Mouse (Mus musculus) testis, adult 2 months (tissue): ENCODE results near the gene Foxp1. TPM values are rescaled to one million over a fixed set of nuclear protein-coding genes. Genes with fewer than 3 reads are reported as not detected.

ENCODE experiments used
- H3K27ac ChIP-seq: fragments of 200-500 bp; 2 replicates; pipeline ENCODE4 v1.5.1; 2012; ENCODE audit warnings: low read depth, low read length; ENCODE audit not compliant: control insufficient read depth, insufficient read depth
- H3K27me3 ChIP-seq: fragments of 200-500 bp; 2 replicates; pipeline ENCODE4 v1.6.1; 2012; ENCODE audit warnings: mild to moderate bottlenecking, low read length, moderate library complexity; ENCODE audit not compliant: control insufficient read depth, insufficient read depth
- H3K36me3 ChIP-seq: fragments of 200-500 bp; 2 replicates; pipeline ENCODE4 v1.6.1; 2012; ENCODE audit warnings: mild to moderate bottlenecking, low read length; ENCODE audit not compliant: control insufficient read depth, insufficient read depth
- H3K4me1 ChIP-seq: fragments of 200-500 bp; 2 replicates; pipeline ENCODE4 v1.6.1; 2012; ENCODE audit warnings: low read length; ENCODE audit not compliant: control insufficient read depth, insufficient read depth
- H3K4me3 ChIP-seq: fragments of 200-500 bp; 2 replicates; pipeline ENCODE4 v1.5.1; 2012; ENCODE audit warnings: low read depth, mild to moderate bottlenecking, low read length, moderate library complexity, mixed read lengths; ENCODE audit not compliant: control insufficient read depth
- CTCF ChIP-seq: fragments of 200-500 bp; IDR thresholded peaks from 2 replicates; pipeline ENCODE4 v1.5.1; 2012; ENCODE audit warnings: low read depth, mild to moderate bottlenecking, inconsistent platforms, low read length, moderate library complexity; ENCODE audit not compliant: control insufficient read depth, insufficient read depth, insufficient replicate concordance
- POLR2A ChIP-seq: fragments of 200-500 bp; IDR thresholded peaks from 2 replicates; pipeline ENCODE4 v1.6.1; 2012; ENCODE audit warnings: low read depth, mild to moderate bottlenecking, inconsistent platforms, low read length, moderate library complexity; ENCODE audit not compliant: control insufficient read depth
- polyA plus RNA-seq: library from polyadenylated mRNA; depleted of rRNA; stranded (reverse); fragments of >200 nt; gene quantifications from 2 replicates; pipeline ENCODE4 v1.2.3, GENCODE M21; 2012

Foxp1 gene
- polyA plus RNA-seq, 1 experiment, result 34.8 TPM

DNA sequence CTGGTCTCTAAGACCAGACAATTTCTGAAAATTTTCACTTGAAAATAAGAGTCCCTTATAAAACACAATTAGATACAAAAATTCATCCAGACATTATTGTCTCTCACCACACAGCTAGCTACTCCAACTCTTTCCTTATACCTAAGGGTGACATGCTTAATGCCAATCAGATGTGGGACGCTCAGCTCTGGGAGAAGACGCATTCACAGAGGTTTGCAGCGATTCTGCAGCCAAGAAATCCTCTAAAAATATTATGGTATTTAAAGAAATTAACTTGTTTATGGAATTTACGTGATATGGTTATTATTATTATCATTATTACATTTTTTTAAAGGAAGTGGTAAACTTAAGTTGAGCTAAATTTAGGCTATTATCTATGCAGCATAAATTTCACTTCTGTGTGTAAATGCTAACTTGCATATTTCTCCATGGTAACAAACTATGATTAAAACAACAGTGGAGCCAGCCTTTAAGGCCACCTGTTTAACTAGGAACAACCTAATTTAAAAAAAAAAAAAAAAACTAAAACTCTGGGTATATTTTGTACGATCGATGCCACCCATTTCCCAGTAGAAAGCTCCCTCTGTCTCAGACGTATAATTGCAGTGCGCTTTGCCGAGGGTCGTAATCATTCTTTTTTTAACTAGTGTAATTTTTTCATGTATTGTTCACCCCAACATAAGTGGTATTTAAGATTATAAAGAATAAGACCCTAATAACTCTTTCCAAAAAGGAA is 182.4 kb downstream of the Foxp1 start:
- Histone ChIP-seq H3K27ac (no peak overlapping the region), H3K4me3 (no peak overlapping the region), H3K27me3 (no peaks in the 10 kb centered on the region), H3K36me3 (no peaks in the 10 kb centered on the region), H3K4me1 (no peaks in the 10 kb centered on the region)
- no peak for TF ChIP-seq CTCF
- TF ChIP-seq POLR2A, result no peak

DNA sequence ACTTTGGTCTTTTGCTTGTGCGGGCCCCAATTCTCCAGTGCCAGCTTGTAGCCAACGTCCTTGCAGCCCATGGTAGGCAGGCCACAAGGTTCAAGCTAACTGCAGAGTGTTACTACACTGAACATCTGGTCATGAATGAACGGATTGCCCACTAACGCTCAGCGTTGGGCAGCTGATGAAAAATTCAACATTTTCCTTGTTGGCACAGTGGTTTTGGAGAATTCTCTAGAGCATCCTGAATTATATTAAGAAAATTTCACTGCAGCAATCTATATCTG is 183.2 kb downstream of the Foxp1 start:
- no peak for TF ChIP-seq POLR2A
- Histone ChIP-seq H3K4me3 (no peak overlapping the region), H3K27me3 (no peaks in the 10 kb centered on the region), H3K27ac (no peak overlapping the region), H3K4me1 (no peaks in the 10 kb centered on the region), H3K36me3 (no peaks in the 10 kb centered on the region)

DNA sequence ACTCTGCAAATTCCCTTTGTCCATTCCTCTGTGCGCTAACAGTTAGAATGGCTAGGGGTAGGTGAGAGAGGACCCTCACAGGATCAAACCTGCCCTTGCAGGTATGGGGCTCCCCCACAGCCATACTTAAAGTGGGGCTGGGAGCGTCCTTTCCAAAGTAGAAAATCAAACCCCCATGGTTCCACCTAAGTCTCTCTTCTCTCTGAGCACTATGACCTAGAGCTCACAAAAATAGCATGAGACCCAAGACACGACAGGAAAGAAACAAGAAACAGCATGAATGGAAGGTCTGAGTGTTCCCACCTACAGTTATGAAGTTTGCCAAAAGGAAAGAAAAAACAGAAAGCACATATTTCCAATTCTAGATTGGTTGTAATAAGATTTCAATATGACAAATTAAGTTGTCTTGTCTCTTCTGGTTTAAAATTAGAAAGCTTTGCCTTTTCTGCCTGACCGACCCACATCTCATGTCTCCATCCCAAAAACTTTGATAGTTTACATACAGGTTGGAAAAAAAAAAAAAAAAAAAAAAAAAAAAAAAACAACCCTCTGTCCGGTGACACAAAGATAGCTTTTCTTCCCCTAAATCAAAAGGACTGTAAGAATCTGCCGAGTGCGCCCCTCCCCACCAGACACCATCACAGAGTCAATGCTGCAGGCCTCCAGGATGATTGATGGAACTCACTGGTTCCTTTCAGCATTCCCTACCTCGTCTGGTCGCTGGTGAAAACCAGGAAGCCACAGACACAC is 183.8 kb downstream of the Foxp1 start:
- Histone ChIP-seq H3K27me3 (no peaks in the 10 kb centered on the region), H3K4me3 (no peak overlapping the region), H3K4me1 (no peaks in the 10 kb centered on the region), H3K36me3 (no peaks in the 10 kb centered on the region), H3K27ac (no peak overlapping the region)
- TF ChIP-seq POLR2A (no peak), CTCF (no peak)

DNA sequence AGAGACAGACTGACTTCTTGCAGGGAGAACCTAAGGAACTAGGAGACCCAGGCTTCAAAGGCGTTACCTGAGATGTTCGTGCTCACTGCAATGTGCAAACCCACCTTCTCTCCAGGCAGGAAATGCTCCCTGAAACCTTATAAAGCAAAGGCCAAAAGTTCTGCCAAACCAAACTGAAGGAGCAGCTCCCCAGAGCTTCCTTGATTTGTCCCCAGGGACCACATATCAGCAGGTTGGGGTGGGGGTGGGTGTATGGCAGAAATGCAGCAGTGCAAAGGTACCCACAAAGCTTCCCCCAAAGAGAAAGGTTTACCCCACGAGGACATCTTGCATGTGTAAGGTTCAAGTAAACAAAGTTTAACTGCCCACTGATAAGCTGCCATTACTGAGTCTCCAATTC is 184.3 kb downstream of the Foxp1 start:
- Histone ChIP-seq H3K27ac (no peak overlapping the region), H3K36me3 (no peaks in the 10 kb centered on the region), H3K27me3 (no peaks in the 10 kb centered on the region), H3K4me1 (no peaks in the 10 kb centered on the region), H3K4me3 (no peak overlapping the region)
- TF ChIP-seq POLR2A, result no peak
- TF ChIP-seq CTCF, result no peak

DNA sequence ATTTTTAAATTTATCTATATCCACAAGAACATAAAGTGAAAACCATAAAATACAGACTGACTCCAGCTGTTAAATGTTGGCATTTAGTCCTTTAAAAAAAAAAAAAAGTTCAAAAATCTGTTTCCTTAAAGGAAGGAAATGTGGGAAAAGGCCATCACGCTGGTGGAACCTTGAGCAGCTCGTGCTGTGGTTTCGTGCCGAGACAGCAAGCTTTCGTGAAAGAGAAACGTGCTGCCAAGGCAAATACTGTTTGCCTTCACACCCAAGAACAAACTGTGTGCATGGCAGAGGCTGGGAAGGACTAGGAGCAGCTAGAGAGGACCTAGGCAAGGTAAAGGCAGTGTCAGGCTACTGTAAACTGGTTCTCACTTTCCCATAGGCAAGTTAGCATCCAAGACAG is 184.9 kb downstream of the Foxp1 start:
- Histone ChIP-seq H3K4me3 (no peak overlapping the region), H3K27me3 (no peaks in the 10 kb centered on the region), H3K4me1 (no peaks in the 10 kb centered on the region), H3K36me3 (no peaks in the 10 kb centered on the region), H3K27ac (no peak overlapping the region)
- no peak for TF ChIP-seq CTCF
- TF ChIP-seq POLR2A, result no peak

DNA sequence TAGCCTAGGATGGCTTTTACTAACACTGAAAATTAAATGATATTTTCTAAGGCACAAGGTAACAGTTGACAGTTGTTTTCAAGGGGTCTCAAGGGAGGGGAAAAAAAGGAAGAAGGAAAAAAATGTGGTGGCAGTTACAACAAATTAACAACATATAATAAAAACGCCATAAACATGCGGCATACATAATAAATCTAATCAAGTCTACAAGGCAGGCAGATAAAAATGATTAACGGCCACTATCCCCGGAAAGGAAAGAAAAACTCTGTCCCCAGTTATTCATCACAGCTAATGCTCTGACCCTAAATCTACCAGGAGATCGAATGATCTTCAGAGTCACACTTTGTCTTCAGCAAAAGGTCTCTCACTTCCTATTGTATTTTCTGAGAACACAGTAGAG is 186.3 kb downstream of the Foxp1 start:
- no peak overlapping the region for H3K27ac ChIP-seq
- H3K27me3 ChIP-seq, result no peaks in the 10 kb centered on the region

DNA sequence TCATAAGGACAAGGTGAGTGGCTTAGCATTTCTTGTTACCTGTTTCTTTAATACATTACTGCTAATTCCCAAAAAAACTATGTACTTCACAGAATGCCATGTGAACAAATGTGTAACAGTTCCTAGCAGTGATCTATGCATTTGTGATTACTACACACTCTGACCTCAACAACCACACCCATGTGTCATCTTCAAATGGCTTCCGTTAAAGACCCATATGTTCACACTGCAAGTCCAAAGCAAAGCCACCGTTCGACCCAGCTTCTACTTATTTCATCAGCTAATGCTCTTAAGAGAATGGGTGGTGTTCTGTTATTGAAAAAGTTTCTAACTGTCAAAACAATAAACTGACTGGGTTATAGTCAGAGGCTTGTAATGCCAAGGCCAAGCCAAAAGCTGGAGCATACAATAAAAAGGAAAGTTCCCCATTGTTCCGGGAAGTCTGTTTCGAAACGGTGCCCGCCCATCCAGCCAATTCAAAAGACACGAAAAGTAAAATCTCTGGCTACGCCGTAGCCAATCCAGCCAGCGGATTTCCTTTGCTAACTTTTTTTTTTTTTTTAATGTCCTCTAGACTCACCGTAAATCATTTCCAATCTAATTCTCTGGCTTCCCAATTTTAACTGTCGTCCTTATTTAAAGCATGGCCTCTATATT is 187.2 kb downstream of the Foxp1 start:
- TF ChIP-seq POLR2A (no peak), CTCF (no peak)
- Histone ChIP-seq H3K36me3 (no peaks in the 10 kb centered on the region), H3K27ac (no peak overlapping the region), H3K27me3 (no peaks in the 10 kb centered on the region), H3K4me1 (no peaks in the 10 kb centered on the region), H3K4me3 (no peak overlapping the region)

More for the DNA sequence above, 186.3 kb downstream of the Foxp1 start:
- Histone ChIP-seq H3K4me1 (no peaks in the 10 kb centered on the region), H3K4me3 (no peak overlapping the region), H3K36me3 (no peaks in the 10 kb centered on the region)
- no peak for TF ChIP-seq POLR2A
- no peak for TF ChIP-seq CTCF
